Mouse (Mus musculus) MEL (cell line): ENCODE results near the gene Pcgf1. TPM values are rescaled to one million over a fixed set of nuclear protein-coding genes. Genes with fewer than 3 reads are reported as not detected.
A peak's percentile ranks its signal among the peaks of the same experiment; 100 is the strongest.

Experiments
- DNase-seq: peaks from one replicate; pipeline ENCODE4 v3.0.0; 2011; ENCODE audit warnings: low read depth, low spot score
- H3K27ac ChIP-seq: 2 replicates; pipeline ENCODE4 v1.5.1; 2012; ENCODE audit warnings: low read depth, mild to moderate bottlenecking, control low read depth, low read length, moderate library complexity; ENCODE audit not compliant: control insufficient read depth
- H3K27me3 ChIP-seq, 2 experiments: fragments of 150-350 bp in 1 of 2; sonication (generic) in 1 of 2; 2 replicates each; pipeline ENCODE4 v1.6.1; 2012; ENCODE audit warnings: low read length in 2 of 2, mild to moderate bottlenecking in 2 of 2, improper control_type of control experiment in 1 of 2, moderate library complexity in 1 of 2; ENCODE audit not compliant: insufficient read depth in 2 of 2, control insufficient read depth in 1 of 2
- H3K36me3 ChIP-seq, 2 experiments: 2 replicates each; pipeline ENCODE4 v1.6.1; 2012 to 2014; ENCODE audit warnings: low read length in 2 of 2, improper control_type of control experiment in 1 of 2, inconsistent platforms in 1 of 2, mild to moderate bottlenecking in 1 of 2; ENCODE audit not compliant: insufficient read depth in 2 of 2, control insufficient read depth in 1 of 2
- H3K4me1 ChIP-seq, 2 experiments: fragments of 150-350 bp in 1 of 2; sonication (generic) in 1 of 2; 2 replicates each; pipeline ENCODE4 v1.6.1; 2012; ENCODE audit warnings: low read length in 2 of 2, improper control_type of control experiment in 1 of 2, mild to moderate bottlenecking in 1 of 2; ENCODE audit not compliant: insufficient read depth in 2 of 2, control insufficient read depth in 1 of 2
- H3K4me3 ChIP-seq, 2 experiments: fragments of 150-350 bp in 1 of 2; sonication (generic) in 1 of 2; 2 replicates each; pipeline ENCODE4 v1.5.1; 2012; ENCODE audit warnings: low read depth in 2 of 2, low read length in 2 of 2, mild to moderate bottlenecking in 2 of 2, moderate library complexity in 2 of 2, control low read depth in 1 of 2, improper control_type of control experiment in 1 of 2; ENCODE audit not compliant: control insufficient read depth in 1 of 2, insufficient read depth in 1 of 2
- H3K79me2 ChIP-seq: 2 replicates; pipeline ENCODE4 v1.6.1; 2012; ENCODE audit warnings: mild to moderate bottlenecking, low read length, moderate library complexity; ENCODE audit not compliant: control insufficient read depth, poor library complexity, insufficient read depth
- H3K9ac ChIP-seq: 2 replicates; pipeline ENCODE4 v1.6.1; 2012; ENCODE audit warnings: low read depth, mild to moderate bottlenecking, control low read depth, low read length, moderate library complexity; ENCODE audit not compliant: control insufficient read depth, poor library complexity, severe bottlenecking
- H3K9me3 ChIP-seq: fragments of 150-350 bp; sonication (generic); replicated peaks from 2 replicates; pipeline ENCODE4 v1.6.1; 2012; ENCODE audit warnings: mild to moderate bottlenecking, low read length, improper control_type of control experiment, moderate library complexity; ENCODE audit not compliant: insufficient read depth
- CHD1 ChIP-seq: IDR thresholded peaks from 2 replicates; pipeline ENCODE4 v1.6.1; 2012; ENCODE audit warnings: low read depth, mild to moderate bottlenecking, inconsistent platforms, low read length, improper control_type of control experiment
- EP300 ChIP-seq, 2 experiments: IDR thresholded peaks; 2 replicates each; pipeline ENCODE4 v1.6.1; 2011; ENCODE audit warnings: improper control_type of control experiment in 2 of 2, low read length in 2 of 2, low read depth in 1 of 2, mild to moderate bottlenecking in 1 of 2
- ETS1 ChIP-seq: IDR thresholded peaks from 2 replicates; pipeline ENCODE4 v1.6.1; 2012; ENCODE audit warnings: low read depth, mild to moderate bottlenecking, inconsistent platforms, low read length, improper control_type of control experiment, moderate library complexity
- HCFC1 ChIP-seq: IDR thresholded peaks from 2 replicates; pipeline ENCODE4 v1.6.1; 2012; ENCODE audit warnings: low read depth, mild to moderate bottlenecking, inconsistent platforms, low read length, improper control_type of control experiment, moderate library complexity
- KAT2A ChIP-seq: conservative IDR thresholded peaks from 2 replicates; pipeline ENCODE4 v1.6.1; 2012; ENCODE audit warnings: low read depth, low read length, improper control_type of control experiment, inconsistent platforms
- MAX ChIP-seq: IDR thresholded peaks from 2 replicates; pipeline ENCODE4 v1.6.1; 2011; ENCODE audit warnings: low read length, improper control_type of control experiment
- MAZ ChIP-seq: IDR thresholded peaks from 2 replicates; pipeline ENCODE4 v1.6.1; 2012; ENCODE audit warnings: low read depth, mild to moderate bottlenecking, inconsistent platforms, low read length, improper control_type of control experiment
- MEF2A ChIP-seq: IDR thresholded peaks from 2 replicates; pipeline ENCODE4 v1.6.1; 2014; ENCODE audit warnings: low read depth, mild to moderate bottlenecking, inconsistent platforms, low read length, improper control_type of control experiment; ENCODE audit not compliant: poor library complexity, insufficient replicate concordance, severe bottlenecking; ENCODE audit errors: extremely low read depth
- MXI1 ChIP-seq: IDR thresholded peaks from 2 replicates; pipeline ENCODE4 v1.6.1; 2011; ENCODE audit warnings: mild to moderate bottlenecking, low read depth, low read length, improper control_type of control experiment
- MYC ChIP-seq: IDR thresholded peaks from 2 replicates; pipeline ENCODE4 v1.6.1; 2011; ENCODE audit warnings: low read depth, mild to moderate bottlenecking, low read length, improper control_type of control experiment, moderate library complexity
- NELFE ChIP-seq: IDR thresholded peaks from 2 replicates; pipeline ENCODE4 v1.6.1; 2011; ENCODE audit warnings: low read depth, low read length, improper control_type of control experiment
- POLR2A ChIP-seq, 2 experiments: IDR thresholded peaks; 2 replicates each; pipeline ENCODE4 v1.6.1; 2011 to 2012; ENCODE audit warnings: low read length in 2 of 2, mild to moderate bottlenecking in 2 of 2, control low read depth in 1 of 2, improper control_type of control experiment in 1 of 2, low read depth in 1 of 2, moderate library complexity in 1 of 2; ENCODE audit not compliant: control insufficient read depth in 1 of 2, insufficient read depth in 1 of 2, poor library complexity in 1 of 2
- POLR2AphosphoS2 ChIP-seq: IDR thresholded peaks from 2 replicates; pipeline ENCODE4 v1.6.1; 2011; ENCODE audit warnings: low read length, improper control_type of control experiment
- RAD21 ChIP-seq: IDR thresholded peaks from 2 replicates; pipeline ENCODE4 v1.6.1; 2011; ENCODE audit warnings: mild to moderate bottlenecking, low read depth, low read length, improper control_type of control experiment
- SIN3A ChIP-seq: IDR thresholded peaks from 2 replicates; pipeline ENCODE4 v1.6.1; 2012; ENCODE audit warnings: low read length, improper control_type of control experiment, inconsistent platforms
- SMC3 ChIP-seq: IDR thresholded peaks from 2 replicates; pipeline ENCODE4 v1.6.1; 2011; ENCODE audit warnings: low read depth, low read length, improper control_type of control experiment
- TBP ChIP-seq: IDR thresholded peaks from 2 replicates; pipeline ENCODE4 v1.8.0; 2011; ENCODE audit warnings: low read depth, low read length, improper control_type of control experiment
- TCF12 ChIP-seq: IDR thresholded peaks from 2 replicates; pipeline ENCODE4 v1.6.1; 2014; ENCODE audit warnings: low read depth, mild to moderate bottlenecking, inconsistent platforms, low read length, improper control_type of control experiment, moderate library complexity
- USF1 ChIP-seq: IDR thresholded peaks from 2 replicates; pipeline ENCODE4 v1.6.1; 2014; ENCODE audit warnings: low read depth, mild to moderate bottlenecking, inconsistent platforms, low read length, improper control_type of control experiment, moderate library complexity
- ZMIZ1 ChIP-seq: IDR thresholded peaks from 2 replicates; pipeline ENCODE4 v1.6.1; 2012; ENCODE audit warnings: low read depth, mild to moderate bottlenecking, inconsistent platforms, low read length, improper control_type of control experiment, moderate library complexity
- ZNF384 ChIP-seq: IDR thresholded peaks from 2 replicates; pipeline ENCODE4 v1.6.1; 2012; ENCODE audit warnings: low read depth, mild to moderate bottlenecking, inconsistent platforms, low read length, improper control_type of control experiment
- polyA plus RNA-seq, 2 experiments: library from polyadenylated mRNA; stranded (reverse) in 1 of 2; unstranded in 1 of 2; fragments of >175 nt in 1 of 2; fragments of >200 nt in 1 of 2; gene quantifications; 2 replicates each; pipeline versions ENCODE4 v1.2.1 to v1.2.4; 2012; ENCODE audit warnings: low replicate concordance in 2 of 2, low read depth in 1 of 2; ENCODE audit not compliant: insufficient read length in 2 of 2, insufficient read depth in 1 of 2, missing spikeins in 1 of 2
- total RNA-seq: library from RNA; depleted of rRNA; stranded (reverse); fragments of 300-350 nt; gene quantifications from 2 replicates; pipeline ENCODE4 v1.2.3, GENCODE M21; 2012

Pcgf1 gene
- total and polyA plus RNA-seq, 3 experiments = 18.2 to 25.2 TPM; not detected in 1

DNA sequence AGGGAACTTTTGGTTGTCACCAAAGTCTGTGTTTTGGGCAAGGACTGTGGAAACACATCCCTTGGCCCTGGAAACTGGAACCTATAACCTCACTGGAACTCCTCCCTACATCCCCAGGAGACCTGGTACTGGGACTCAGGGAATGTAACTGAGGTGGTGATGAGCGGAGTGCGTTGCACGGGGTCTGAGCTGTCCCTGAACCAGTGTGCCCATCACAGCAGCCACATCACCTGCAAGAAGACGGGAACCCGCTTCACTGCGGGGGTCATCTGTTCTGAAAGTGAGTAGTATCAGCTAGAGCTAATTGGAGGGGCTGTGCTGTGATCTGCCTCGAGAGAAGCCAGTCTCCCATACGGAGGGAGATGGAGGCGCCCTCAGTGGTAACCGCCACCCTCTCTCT lies 28.3 kb upstream of the Pcgf1 start:
- no peaks in the 10 kb centered on the region for H3K9me3 ChIP-seq
- DNase-seq = no peak
- H3K9ac ChIP-seq = no peak overlapping the region
- peaks cover 0 to 9% of the 10 kb centered on the region in 2 experiments; a peak in 3 of 4 replicates for H3K36me3 ChIP-seq
- TF ChIP-seq POLR2AphosphoS2 = 0 out of 2 replicates have a peak, but pooled peaks have one; percentile 9
- no peak for TF ChIP-seq MAX
- 0 out of 2 replicates have a peak, but pooled peaks have one; percentile 6 for TF ChIP-seq SMC3
- peaks cover 19% of the 10 kb centered on the region for H3K79me2 ChIP-seq
- H3K27ac ChIP-seq = no peak overlapping the region
- H3K27me3 ChIP-seq = no peaks in the 10 kb centered on the region
- no peak overlapping the region for H3K4me3 ChIP-seq
- H3K4me1 ChIP-seq = peaks cover 0 to 10% of the 10 kb centered on the region in 2 experiments; a peak in 2 of 4 replicates

- peak overlapping the region; percentile 68 to 87 for H3K4me3 ChIP-seq
- peak overlapping the region; percentile 58 for H3K27ac ChIP-seq
- peaks cover 0 to 18% of the 10 kb centered on the region in 2 experiments; a peak in 3 of 4 replicates for H3K4me1 ChIP-seq
Measured at GRCm38 (mm10) chr6:83053136-83053960, 24.3 kb upstream of the Pcgf1 start.

DNA sequence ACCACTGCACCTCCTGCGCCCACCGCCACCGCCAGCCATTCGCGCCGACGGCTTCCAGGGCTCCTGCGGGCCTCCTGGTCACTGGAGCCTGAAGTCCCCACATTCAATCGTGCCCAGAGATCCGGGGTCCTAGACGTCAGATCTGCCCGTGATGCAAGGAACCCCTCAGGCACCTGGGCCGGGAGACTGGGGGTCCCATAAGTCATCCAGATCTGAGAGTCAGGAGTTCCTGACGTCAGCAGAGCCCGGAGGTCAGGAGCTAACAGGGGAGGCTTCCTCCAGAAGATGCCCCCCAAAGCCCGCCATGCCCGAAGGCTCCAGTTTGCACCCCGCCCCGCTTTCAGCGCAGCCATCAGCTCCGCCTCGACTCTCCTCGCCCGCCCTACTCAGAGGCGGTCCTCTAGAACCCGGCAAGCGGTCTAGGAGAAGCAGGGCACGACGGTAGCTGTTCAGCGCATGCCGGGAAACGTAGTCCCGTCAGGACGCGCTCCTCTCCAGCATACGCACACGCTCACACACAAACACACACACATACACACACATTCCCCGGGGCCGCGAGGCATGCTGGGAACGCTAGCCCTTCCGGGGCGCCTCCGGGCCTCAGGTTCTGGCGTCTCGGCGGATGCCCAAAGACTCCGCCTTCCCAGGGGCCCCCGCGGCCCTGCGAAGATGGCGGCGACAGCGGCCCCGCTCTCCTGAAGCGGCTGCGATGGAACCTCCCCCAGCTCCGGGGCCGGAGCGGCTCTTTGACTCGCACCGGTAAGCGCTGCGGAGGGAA lies 23.4 kb upstream of the Pcgf1 start, which contains the start of gene Aup1:
Aup1 (plus strand) TSS at position 448 of the 778 bp plus-strand sequence.
- Histone ChIP-seq H3K79me2 (peaks cover 41% of the 10 kb centered on the region), H3K4me3 (peak within 1 kb of the TSS; percentile 68 to 87), H3K27me3 (no peaks in the 10 kb centered on the region), H3K36me3 (peaks cover 0 to 14% of the 10 kb centered on the region in 2 experiments), H3K9me3 (no peaks in the 10 kb centered on the region), H3K4me1 (peaks cover 0 to 18% of the 10 kb centered on the region in 2 experiments; a peak in 3 of 4 replicates), H3K27ac (peak within 1 kb of the TSS; percentile 75), H3K9ac (peak within 1 kb of the TSS; percentile 97)
- DNase-seq = peak; percentile 99
- TF ChIP-seq ETS1 (peak; percentile 76), TCF12 (peak; percentile 86), ZMIZ1 (peak; percentile 74), MEF2A (peak; percentile 68; the same call in 1 of the 2 replicates), RAD21 (no peak), TBP (peak; percentile 85), USF1 (peak; percentile 51; the same call in 1 of the 2 replicates), POLR2AphosphoS2 (peak; percentile 81), MAX (peak; percentile 86), CHD1 (0 out of 2 replicates have a peak, but pooled peaks have one; percentile 45), SIN3A (peak; percentile 95), EP300 (IDR thresholded peaks at IDR 0.05; ENCODE audit: low read depth in 1 of 2, low read length in 2 of 2) (0 out of 4 replicates have a peak, but pooled peaks of 1 of the 2 experiments have one; percentile 34), NELFE (peak; percentile 90), MYC (peak; percentile 95), KAT2A (peak; percentile 96), MAZ (peak; percentile 88), HCFC1 (peak; percentile 99)

More at GRCm38 (mm10) chr6:83053136-83053960, 24.3 kb upstream of the Pcgf1 start:
- peak; percentile 74 for DNase-seq
- Histone ChIP-seq H3K27me3 (no peaks in the 10 kb centered on the region), H3K79me2 (peaks cover 41% of the 10 kb centered on the region), H3K9me3 (no peaks in the 10 kb centered on the region), H3K36me3 (peaks cover 0 to 14% of the 10 kb centered on the region in 2 experiments), H3K9ac (peak overlapping the region; percentile 87)
- TF ChIP-seq CHD1 = no peak
- 0 out of 2 replicates have a peak, but pooled peaks have one; percentile 21 for TF ChIP-seq USF1
- peak; percentile 88 for TF ChIP-seq MYC
- TF ChIP-seq ZNF384 = no peak
- no peak for TF ChIP-seq SMC3
- TF ChIP-seq MAX = peak; percentile 43; the same call in 1 of the 2 replicates
- peak; percentile 17 to 19; a peak in 1 of 4 replicates for TF ChIP-seq POLR2A (IDR thresholded peaks at IDR 0.05; ENCODE audit: control insufficient read depth in 1 of 2, insufficient read depth in 1 of 2, low read depth in 1 of 2, low read length in 2 of 2, poor library complexity in 1 of 2)
- peak; percentile 84 for TF ChIP-seq MXI1
